Mouse (Mus musculus): ENCODE measurements around the gene Snta1.
A peak's percentile ranks its signal among the peaks of the same experiment; 100 is the strongest.

Snta1 gene

GRCm38 (mm10) chr2:154420942-154421731, 13.2 kb upstream of the Snta1 start:
- no peak for DNase-seq

GRCm38 (mm10) chr2:154419631-154420515, 12.0 kb upstream of the Snta1 start:
- peak; percentile 18 for DNase-seq

GRCm38 (mm10) chr2:154418001-154418400, 10.1 kb upstream of the Snta1 start:
- DNase-seq: no peak

- DNase-seq: peak; percentile 86
These were observed 9.2 kb upstream of the Snta1 start for GRCm38 (mm10) chr2:154417107-154417506.

- peak; percentile 63 for DNase-seq
These were observed 4.2 kb upstream of the Snta1 start for GRCm38 (mm10) chr2:154412018-154412666.

- peak; percentile 80 for DNase-seq
These were observed 2.5 kb upstream of the Snta1 start for GRCm38 (mm10) chr2:154410355-154410754.

- no peak for DNase-seq
These were observed 746 bp downstream of the Snta1 start for GRCm38 (mm10) chr2:154407063-154407642.

- no peak for DNase-seq
These were observed 2.4 kb downstream of the Snta1 start for GRCm38 (mm10) chr2:154405447-154405994.

- peak; percentile 82 for DNase-seq
These were observed 5.1 kb downstream of the Snta1 start for GRCm38 (mm10) chr2:154402811-154403210.

- DNase-seq: no peak
These were observed 5.9 kb downstream of the Snta1 start for GRCm38 (mm10) chr2:154401976-154402375.

- DNase-seq: no peak
These were observed 8.6 kb downstream of the Snta1 start for GRCm38 (mm10) chr2:154399325-154399724.

GRCm38 (mm10) chr2:154398267-154398666, 9.6 kb downstream of the Snta1 start:
- DNase-seq: no peak

- DNase-seq: no peak
These were observed 11.4 kb downstream of the Snta1 start for GRCm38 (mm10) chr2:154396529-154396928.

- no peak for DNase-seq
These were observed 13.3 kb downstream of the Snta1 start for GRCm38 (mm10) chr2:154394602-154395001.

- peak; percentile 90 for DNase-seq
These were observed 17.5 kb downstream of the Snta1 start for GRCm38 (mm10) chr2:154390180-154390964.

GRCm38 (mm10) chr2:154379103-154379502, 28.8 kb downstream of the Snta1 start:
- DNase-seq: no peak

- peak; percentile 71 for DNase-seq
These were observed 32.9 kb downstream of the Snta1 start for GRCm38 (mm10) chr2:154374807-154375601.

- peak; percentile 70 for DNase-seq
These were observed 33.8 kb downstream of the Snta1 start for GRCm38 (mm10) chr2:154373961-154374632.

GRCm38 (mm10) chr2:154372842-154373500, 34.9 kb downstream of the Snta1 start, which contains the start of gene Cdk5rap1:
TSS of gene Cdk5rap1 (minus strand) at chr2:154373010.
- no peak for DNase-seq
